In genomic region chr2:155019673-155020072, GRCm38 (mm10) we compare ENCODE assay signal across 8 mouse cellular contexts. TPM values are rescaled to one million over a fixed set of nuclear protein-coding genes. Genes with fewer than 3 reads are reported as not detected.
DNase-seq lines count a peak whose midpoint lies in the region; ATAC-seq and TF ChIP-seq lines count a peak whose summit lies in the region.

No protein-coding gene starts in this region.

- peak overlapping the region; percentile 52 for H3K9ac ChIP-seq in neural tube, embryonic 15.5 days (replicated peaks)

- H3K9me3 ChIP-seq in neural tube, embryonic 15.5 days (replicated peaks): no peaks in the 10 kb centered on the region

- H3K36me3 ChIP-seq in neural tube, embryonic 15.5 days: no peaks in the 10 kb centered on the region

- H3K4me1 ChIP-seq in lung, adult 2 months (ENCODE audit: control insufficient read depth, insufficient read depth, low read length): no peaks in the 10 kb centered on the region
- peaks cover 24% of the 10 kb centered on the region for H3K4me1 ChIP-seq in neural tube, embryonic 15.5 days

- TF ChIP-seq POLR2A in lung, adult 2 months (IDR thresholded peaks at IDR 0.05; ENCODE audit: borderline replicate concordance, extremely low read depth, low read depth, low read length): no peak

- under 1% methylated on average over 22 of the region's 22 CpGs for WGBS in lung, adult 2 months
- WGBS in neural tube, embryonic 15.5 days: under 1% methylated on average over 22 of the region's 22 CpGs

- peak overlapping the region; percentile 96 for H3K4me2 ChIP-seq in neural tube, embryonic 15.5 days

- TF ChIP-seq CTCF in layer of hippocampus, adult 2 months (conservative IDR thresholded peaks at IDR 0.05): peak; percentile 84
- peak; percentile 58 for TF ChIP-seq CTCF in lung, adult 2 months (IDR thresholded peaks at IDR 0.05; ENCODE audit: insufficient read depth, low read length)

- H3K4me3 ChIP-seq in layer of hippocampus, adult 2 months: peak overlapping the region; percentile 56
- peak overlapping the region; percentile 84 for H3K4me3 ChIP-seq in lung, adult 2 months (replicated peaks; ENCODE audit: extremely low read depth, low read depth, low read length)
- H3K4me3 ChIP-seq in neural tube, embryonic 15.5 days (replicated peaks): peak overlapping the region; percentile 42

- ATAC-seq in neural tube, embryonic 15.5 days (ENCODE audit: low FRiP score): peak; percentile 86

- H3K27me3 ChIP-seq in neural tube, embryonic 15.5 days (replicated peaks): no peaks in the 10 kb centered on the region

- DNase-seq in MN1 (ENCODE audit: low spot score): peak; percentile 94
- DNase-seq in cerebellum, adult 9-10 months: peak; percentile 90
- DNase-seq in forelimb bud, embryonic 11.5 days (ENCODE audit: low read depth, low spot score): peak; percentile 73
- DNase-seq in heart, postnatal 4 days: peak; percentile 94
- peak; percentile 85 to 87 for DNase-seq in layer of hippocampus, adult 2 months (ENCODE audit: low spot score in 2 of 2)
- peak; percentile 90 for DNase-seq in lung, adult 2 months
- peak; percentile 59 to 65 for DNase-seq in thymus, adult 18-20 months

- peak overlapping the region; percentile 83 for H3K27ac ChIP-seq in layer of hippocampus, adult 2 months
- peak overlapping the region; percentile 81 for H3K27ac ChIP-seq in neural tube, embryonic 15.5 days (replicated peaks)

RNA-seq across cellular contexts. Expression of gene Gm14226, which starts 1.6 kb away (rescaled TPM):
- total RNA-seq in heart, postnatal 4 days (2021): under 1 TPM; 0.16 to 0.21 TPM
- total RNA-seq in layer of hippocampus, adult 2 months (2021): under 1 TPM; 0.15 to 0.17 TPM
- polyA plus RNA-seq in lung, adult 2 months (2012; rRNA removed): 0.03 and 0.05 TPM in 2 replicates
- polyA plus RNA-seq in neural tube, embryonic 15.5 days (2015; fragmentation: Nextera tagmentation; extraction: Ambion mirVana): 0.29 and 0.47 TPM in 2 replicates

RNA-seq across cellular contexts. Expression of gene Ahcy, which starts 54.6 kb away (rescaled TPM):
- total RNA-seq in heart, postnatal 4 days (2021): 10 to 100 TPM; 19.7 to 22.6 TPM
- total RNA-seq in layer of hippocampus, adult 2 months (2021): 10 to 100 TPM; 14.6 to 16.2 TPM
- 19.2 and 27.8 TPM in 2 replicates for polyA plus RNA-seq in lung, adult 2 months (2012; rRNA removed)
- polyA plus RNA-seq in neural tube, embryonic 15.5 days (2015; fragmentation: Nextera tagmentation; extraction: Ambion mirVana): 30.9 and 44.6 TPM in 2 replicates

Comparison
In these comparisons a context has a peak if more than half of its experiments do, and no peak if none do; other contexts are left out.
1. Peak in every context shown above with its lines: DNase-seq, ATAC-seq, H3K4me3 ChIP-seq and H3K27ac ChIP-seq.